16 mouse cellular contexts compared by ENCODE assay signal in the genomic region with DNA sequence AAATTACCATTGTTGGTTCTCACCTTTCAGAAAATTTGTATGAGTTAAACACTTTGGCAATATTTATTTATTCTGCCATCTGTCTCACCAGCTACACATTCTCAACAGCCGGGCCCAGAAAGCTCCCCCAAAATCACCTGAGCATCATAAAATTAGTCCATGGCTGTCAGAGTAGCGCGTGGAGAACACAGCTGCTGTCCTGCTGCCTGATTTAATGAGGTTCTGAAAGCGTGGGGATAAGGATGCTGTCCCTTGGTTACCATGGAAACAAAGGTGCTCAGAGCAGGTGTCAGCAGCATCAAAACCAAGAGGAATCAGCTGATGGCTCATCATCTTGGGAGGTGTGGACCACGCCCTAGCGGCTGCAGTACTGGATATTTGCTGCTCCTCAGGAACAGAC.
DNase-seq lines count a peak whose midpoint lies in the region; ATAC-seq and TF ChIP-seq lines count a peak whose summit lies in the region.
"Had no signal": no experiment of that assay in that cellular context is flagged by ENCODE, and none has a peak within 500 bp of the region (broad histone marks: within the 10 kb centered on the region; RNA-seq: fewer than 3 reads in every experiment).

No protein-coding gene starts in this region.

- no peak for TF ChIP-seq CTCF in brain, embryonic 14.5 days (IDR thresholded peaks at IDR 0.05; ENCODE audit: borderline replicate concordance, extremely low read depth, insufficient read depth, insufficient read length)

- H3K4me2 ChIP-seq in midbrain, embryonic 11.5 days = no peak overlapping the region
- H3K4me2 ChIP-seq in midbrain, embryonic 16.5 days (ENCODE audit: low read length) = no peak overlapping the region
- H3K4me2 ChIP-seq: hindbrain, embryonic 14.5 days; neural tube, embryonic 13.5 days had no signal

- H3K9me3 ChIP-seq in midbrain, embryonic 11.5 days (ENCODE audit: control insufficient read depth, low read length) = no peaks in the 10 kb centered on the region
- no peaks in the 10 kb centered on the region for H3K9me3 ChIP-seq in midbrain, embryonic 10.5 days (replicated peaks)
- H3K9me3 ChIP-seq in midbrain, embryonic 16.5 days (replicated peaks; ENCODE audit: control insufficient read depth, low read length, poor library complexity, severe bottlenecking) = no peaks in the 10 kb centered on the region
- H3K9me3 ChIP-seq: neural tube, embryonic 13.5 days had no signal

- no peaks in the 10 kb centered on the region for H3K4me1 ChIP-seq in midbrain, embryonic 11.5 days (ENCODE audit: control insufficient read depth, insufficient read depth, low read length)
- peaks cover 6% of the 10 kb centered on the region; the same call in 1 of the 2 replicates for H3K4me1 ChIP-seq in midbrain, embryonic 10.5 days
- peaks cover 3% of the 10 kb centered on the region; the same call in 1 of the 2 replicates for H3K4me1 ChIP-seq in midbrain, embryonic 16.5 days (ENCODE audit: control insufficient read depth, insufficient read depth, low read length)

- no peak for TF ChIP-seq POLR2A in brain, embryonic 14.5 days (IDR thresholded peaks at IDR 0.05; ENCODE audit: borderline replicate concordance, extremely low read depth, insufficient read depth, insufficient read length, poor library complexity, severe bottlenecking)

- 84% methylated on average over 6 of the region's 6 CpGs for WGBS in midbrain, embryonic 11.5 days
- WGBS in midbrain, embryonic 10.5 days = 86% methylated on average over 6 of the region's 6 CpGs
- WGBS in midbrain, embryonic 16.5 days = 54% methylated on average over 6 of the region's 6 CpGs

- H3K36me3 ChIP-seq in midbrain, embryonic 11.5 days (ENCODE audit: control insufficient read depth, insufficient read depth, low read length) = no peaks in the 10 kb centered on the region
- no peaks in the 10 kb centered on the region for H3K36me3 ChIP-seq in midbrain, embryonic 10.5 days
- H3K36me3 ChIP-seq in midbrain, embryonic 16.5 days (ENCODE audit: control insufficient read depth, insufficient read depth, low read length) = no peaks in the 10 kb centered on the region
- H3K36me3 ChIP-seq: neural tube, embryonic 13.5 days had no signal

- H3K27me3 ChIP-seq in midbrain, embryonic 11.5 days (ENCODE audit: control insufficient read depth, insufficient read depth, low read length) = no peaks in the 10 kb centered on the region
- no peaks in the 10 kb centered on the region for H3K27me3 ChIP-seq in midbrain, embryonic 10.5 days (ENCODE audit: low read depth, poor library complexity, severe bottlenecking)
- H3K27me3 ChIP-seq in midbrain, embryonic 16.5 days (ENCODE audit: control insufficient read depth, insufficient read depth, low read depth, low read length) = no peaks in the 10 kb centered on the region
- H3K27me3 ChIP-seq: neural tube, embryonic 13.5 days; Patski had no signal

- H3K9ac ChIP-seq in midbrain, embryonic 11.5 days (ENCODE audit: low read length) = no peak overlapping the region
- no peak overlapping the region for H3K9ac ChIP-seq in midbrain, embryonic 16.5 days (ENCODE audit: low read depth, low read length)
- H3K9ac ChIP-seq: hindbrain, embryonic 14.5 days; neural tube, embryonic 13.5 days had no signal

- intact Hi-C loops in heart, postnatal 36 days (cut with DNase I) = no loop called here

- peak; percentile 68 for DNase-seq in heart, adult 11 months
- no peak for DNase-seq in heart, postnatal 36 days
- DNase-seq in midbrain, embryonic 11.5 days (ENCODE audit: low spot score, missing footprints) = peak; percentile 78
- DNase-seq in midbrain, embryonic 10.5 days (ENCODE audit: low spot score) = no peak
- peak; percentile 76 for DNase-seq in brain, embryonic 14.5 days (ENCODE audit: low read depth)
- DNase-seq in lung, postnatal 10 days = no peak
- no peak for DNase-seq in cerebellum, adult 8-10 months
- DNase-seq: gastrocnemius, postnatal 25 days; lung, adult 2 months; spleen, adult 18-20 months had no signal

- H3K4me3 ChIP-seq in midbrain, embryonic 11.5 days (ENCODE audit: low read depth, low read length) = no peak overlapping the region
- no peak overlapping the region for H3K4me3 ChIP-seq in midbrain, embryonic 10.5 days
- no peak overlapping the region for H3K4me3 ChIP-seq in midbrain, embryonic 16.5 days (ENCODE audit: low read depth, low read length)
- H3K4me3 ChIP-seq: layer of hippocampus, adult 2 months; neural tube, embryonic 13.5 days had no signal

- H3K27ac ChIP-seq in midbrain, embryonic 11.5 days (ENCODE audit: low read depth, low read length) = no peak overlapping the region
- no peak overlapping the region for H3K27ac ChIP-seq in midbrain, embryonic 10.5 days (replicated peaks)
- H3K27ac ChIP-seq in midbrain, embryonic 16.5 days (ENCODE audit: low read length) = peak overlapping the region; percentile 9
- H3K27ac ChIP-seq: hindbrain, embryonic 14.5 days; layer of hippocampus, adult 2 months; neural tube, embryonic 13.5 days had no signal

- ATAC-seq in midbrain, embryonic 11.5 days (ENCODE audit: low FRiP score) = no peak
- ATAC-seq in midbrain, embryonic 16.5 days = 0 out of 2 replicates have a peak, but pooled peaks have one; percentile 36
- ATAC-seq: intestine, postnatal 0 days; Patski had no signal

Comparison
In these comparisons a context has a peak if more than half of its experiments do, and no peak if none do; other contexts are left out.
1. DNase-seq: peak in heart, adult 11 months (single experiment), midbrain, embryonic 11.5 days (single experiment) and brain, embryonic 14.5 days (single experiment); none in heart, postnatal 36 days (0 of 2), midbrain, embryonic 10.5 days (single experiment), lung, postnatal 10 days (single experiment) and cerebellum, adult 8-10 months (single experiment).